Mouse (Mus musculus): ENCODE measurements at regions not wholly inside any gene's neighbourhood (a gene's known extent, or its start where the extent isn't known, plus 50 kb on each side); places are given as distances from the start of the nearest gene placed in this dataset.

DNA sequence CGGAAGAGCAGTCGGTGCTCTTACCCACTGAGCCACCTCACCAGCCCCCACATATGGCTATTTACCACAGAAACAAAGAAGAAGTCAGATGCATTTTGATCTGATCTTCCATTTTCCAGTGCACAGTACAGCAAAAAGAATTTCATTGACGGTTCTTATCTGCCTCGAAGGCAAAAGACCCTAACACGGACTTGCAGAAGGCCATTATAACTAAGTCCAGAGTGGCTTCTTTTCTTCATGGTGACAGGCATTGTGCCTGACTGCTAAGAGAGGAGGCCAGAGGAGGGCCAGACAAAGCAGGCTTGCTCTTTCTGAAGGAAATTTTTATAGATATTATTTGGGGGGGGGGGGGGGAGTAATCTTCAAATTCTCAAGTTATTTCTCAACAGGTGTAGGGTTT lies 350.0 kb upstream of the Atp11b start:
- TF ChIP-seq CTCF (IDR thresholded peaks at IDR 0.05) (no peak), EP300 (IDR thresholded peaks at IDR 0.05) (no peak)

Measured in lung, postnatal 0 days (tissue).